Mouse (Mus musculus): ENCODE measurements around the gene Bcl2l12. TPM values are rescaled to one million over a fixed set of nuclear protein-coding genes. Genes with fewer than 3 reads are reported as not detected.

Bcl2l12 gene
- polyA plus RNA-seq, 1 experiment from 2014 or later, result 42.1 TPM

DNA sequence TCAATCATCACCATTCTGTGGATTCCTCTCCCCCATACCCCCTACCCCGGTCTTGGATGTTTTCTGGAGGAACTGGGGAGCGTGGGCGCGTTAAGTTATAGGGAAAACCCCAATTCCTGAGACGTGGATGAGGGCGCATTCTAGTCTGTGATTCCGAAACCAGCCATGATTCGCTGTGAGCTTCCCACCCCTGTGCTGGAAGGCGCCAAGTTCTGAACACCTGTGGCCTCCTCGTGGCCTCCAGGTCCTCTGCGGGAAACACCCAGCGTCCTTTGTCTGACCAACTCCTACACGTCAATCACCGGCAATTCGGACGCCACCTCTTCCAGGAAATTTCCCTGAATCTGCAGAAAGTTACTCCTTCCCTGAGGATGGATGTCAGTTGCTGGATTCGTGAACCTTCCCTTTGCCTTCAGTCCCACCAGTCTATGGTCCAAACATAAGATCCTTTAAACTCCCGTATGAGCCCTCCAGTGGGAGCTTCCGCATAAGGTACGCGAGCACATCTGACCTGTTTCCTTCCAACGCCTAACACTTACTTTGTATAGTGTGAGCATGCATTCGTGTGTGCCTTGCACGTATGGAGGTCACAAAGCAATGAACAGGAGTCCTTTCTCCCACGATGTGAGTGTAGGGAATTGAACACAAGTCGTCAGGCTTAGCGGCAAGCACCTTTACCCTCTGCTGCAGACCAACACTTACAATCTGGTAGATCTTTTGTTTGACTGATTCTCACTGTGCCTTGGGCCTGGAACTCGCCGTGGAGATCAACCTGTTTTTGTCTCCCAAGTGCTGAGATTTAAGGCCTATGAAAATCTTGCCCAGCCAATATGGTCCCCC is 11.4 kb downstream of the Bcl2l12 start:
- peak; percentile 7; the same call in 1 of the 2 replicates for ATAC-seq (ENCODE audit: insufficient number of reproducible peaks, low FRiP score)
- H3K27me3 ChIP-seq (replicated peaks), result no peaks in the 10 kb centered on the region
- peak overlapping the region; percentile 87 for H3K9ac ChIP-seq
- H3K36me3 ChIP-seq, result peaks cover 43% of the 10 kb centered on the region
- H3K4me2 ChIP-seq, result peak overlapping the region; percentile 76
- no peaks in the 10 kb centered on the region for H3K9me3 ChIP-seq (replicated peaks)
- WGBS, result under 1% methylated on average over 29 of the region's 29 CpGs
- peaks cover 39% of the 10 kb centered on the region for H3K4me1 ChIP-seq (replicated peaks)
- peak overlapping the region; percentile 95 for H3K27ac ChIP-seq (ENCODE audit: poor library complexity, severe bottlenecking)
- peak overlapping the region; percentile 85 for H3K4me3 ChIP-seq

GRCm38 (mm10) chr7:44986192-44986878 is 12.2 kb downstream of the Bcl2l12 start, which contains the start of gene Prmt1:
TSS of gene Prmt1 (minus strand) at chr7:44986568.
- under 1% methylated on average over 42 of the region's 42 CpGs for WGBS

DNA sequence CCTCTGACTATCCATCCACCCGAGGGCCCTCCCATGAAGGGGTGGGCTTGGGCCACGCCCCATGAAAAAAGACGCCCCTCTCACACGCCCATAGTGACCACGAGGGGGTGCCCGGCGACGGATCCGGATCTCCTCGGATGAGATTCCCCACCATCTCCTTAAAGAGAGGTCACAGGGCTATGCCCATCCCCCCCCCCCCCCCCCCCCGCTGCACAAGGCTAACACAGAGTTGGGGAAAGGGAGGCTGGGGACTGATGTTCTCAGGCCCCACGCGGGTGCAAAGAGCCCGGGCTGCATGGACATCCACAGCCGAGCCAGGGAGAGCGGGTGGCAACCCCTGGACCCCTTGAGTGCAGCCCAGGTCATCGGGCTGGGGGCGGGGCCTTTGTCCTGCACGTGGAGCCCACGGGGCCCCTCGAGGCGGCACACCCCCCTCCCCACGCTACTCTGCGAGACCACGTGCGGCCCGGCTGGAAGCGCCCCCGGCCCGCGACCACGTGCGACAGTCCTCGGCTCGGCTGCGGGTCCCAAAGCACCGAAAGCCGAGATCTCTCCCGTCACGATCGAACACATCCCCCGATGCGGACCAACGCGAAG is 12.8 kb downstream of the Bcl2l12 start:
- H3K36me3 ChIP-seq, result peaks cover 46% of the 10 kb centered on the region
- peaks cover 39% of the 10 kb centered on the region for H3K4me1 ChIP-seq (replicated peaks)
- H3K9ac ChIP-seq, result peak overlapping the region; percentile 94
- peak overlapping the region; percentile 85 for H3K4me3 ChIP-seq
- peak overlapping the region; percentile 94 for H3K27ac ChIP-seq (ENCODE audit: poor library complexity, severe bottlenecking)
- under 1% methylated on average over 44 of the region's 45 CpGs for WGBS
- ATAC-seq (ENCODE audit: insufficient number of reproducible peaks, low FRiP score), result peak; percentile 7; the same call in 1 of the 2 replicates
- H3K27me3 ChIP-seq (replicated peaks), result no peaks in the 10 kb centered on the region
- no peaks in the 10 kb centered on the region for H3K9me3 ChIP-seq (replicated peaks)
- peak overlapping the region; percentile 76 for H3K4me2 ChIP-seq

More at GRCm38 (mm10) chr7:44986192-44986878, 12.2 kb downstream of the Bcl2l12 start, which contains the start of gene Prmt1:
- peak within 1 kb of the TSS; percentile 95 for H3K27ac ChIP-seq (ENCODE audit: poor library complexity, severe bottlenecking)
- no peaks in the 10 kb centered on the region for H3K27me3 ChIP-seq (replicated peaks)
- peak within 1 kb of the TSS; percentile 94 for H3K9ac ChIP-seq
- ATAC-seq (ENCODE audit: insufficient number of reproducible peaks, low FRiP score), result peak; percentile 95
- H3K9me3 ChIP-seq (replicated peaks), result no peaks in the 10 kb centered on the region
- H3K4me2 ChIP-seq, result peak within 1 kb of the TSS; percentile 76
- H3K4me3 ChIP-seq, result peak within 1 kb of the TSS; percentile 85
- H3K4me1 ChIP-seq (replicated peaks), result peaks cover 39% of the 10 kb centered on the region
- peaks cover 43% of the 10 kb centered on the region for H3K36me3 ChIP-seq

GRCm38 (mm10) chr7:44984833-44985164 is 13.7 kb downstream of the Bcl2l12 start:
- H3K36me3 ChIP-seq, result peaks cover 46% of the 10 kb centered on the region
- no peaks in the 10 kb centered on the region for H3K27me3 ChIP-seq (replicated peaks)
- peak overlapping the region; percentile 48 for H3K9ac ChIP-seq
- WGBS, result 46% methylated on average over 3 of the region's 3 CpGs
- no peak for ATAC-seq (ENCODE audit: insufficient number of reproducible peaks, low FRiP score)
- peak overlapping the region; percentile 94 for H3K27ac ChIP-seq (ENCODE audit: poor library complexity, severe bottlenecking)
- H3K4me1 ChIP-seq (replicated peaks), result peaks cover 39% of the 10 kb centered on the region
- H3K9me3 ChIP-seq (replicated peaks), result no peaks in the 10 kb centered on the region
- H3K4me2 ChIP-seq, result peak overlapping the region; percentile 76
- H3K4me3 ChIP-seq, result peak overlapping the region; percentile 85

- no peaks in the 10 kb centered on the region for H3K9me3 ChIP-seq (replicated peaks)
- no peak for ATAC-seq (ENCODE audit: insufficient number of reproducible peaks, low FRiP score)
- H3K4me3 ChIP-seq, result peak overlapping the region; percentile 85
- H3K36me3 ChIP-seq, result peaks cover 50% of the 10 kb centered on the region
- peak overlapping the region; percentile 76 for H3K4me2 ChIP-seq
- no peaks in the 10 kb centered on the region for H3K27me3 ChIP-seq (replicated peaks)
- peak overlapping the region; percentile 48 for H3K9ac ChIP-seq
- H3K27ac ChIP-seq (ENCODE audit: poor library complexity, severe bottlenecking), result peak overlapping the region; percentile 94
- peaks cover 39% of the 10 kb centered on the region for H3K4me1 ChIP-seq (replicated peaks)
- 70% methylated on average over 7 of the region's 7 CpGs for WGBS
These were observed 14.3 kb downstream of the Bcl2l12 start for GRCm38 (mm10) chr7:44983944-44984832.

DNA sequence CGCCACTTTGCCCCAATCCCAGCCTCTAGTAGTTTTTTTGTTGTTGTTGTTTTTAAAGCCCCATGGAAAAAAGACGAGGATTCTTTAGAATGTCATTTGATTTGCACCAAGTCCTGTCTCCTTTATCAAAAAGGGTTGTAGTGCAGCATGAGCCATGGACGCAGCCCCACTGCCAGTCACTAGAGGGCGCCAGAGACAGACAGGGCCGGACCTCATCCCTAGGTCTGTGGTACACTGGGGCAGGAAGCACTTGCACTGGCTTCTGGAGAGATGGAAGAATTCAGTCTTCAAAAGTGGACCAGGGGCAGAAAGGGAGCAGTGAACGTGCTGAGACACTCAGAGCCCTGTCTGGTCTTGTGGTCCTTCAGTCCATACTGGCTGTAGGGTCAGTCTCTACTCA is 15.4 kb downstream of the Bcl2l12 start:
- Histone ChIP-seq H3K27me3 (replicated peaks) (no peaks in the 10 kb centered on the region), H3K4me3 (no peak overlapping the region), H3K4me1 (replicated peaks) (peaks cover 31% of the 10 kb centered on the region), H3K4me2 (no peak overlapping the region), H3K36me3 (peaks cover 61% of the 10 kb centered on the region), H3K9me3 (replicated peaks) (no peaks in the 10 kb centered on the region), H3K9ac (no peak overlapping the region), H3K27ac (ENCODE audit: poor library complexity, severe bottlenecking) (0 out of 2 replicates have a peak overlapping the region, but pooled peaks have one; percentile 36)
- WGBS, result 30% methylated on average over 6 of the region's 6 CpGs
- no peak for ATAC-seq (ENCODE audit: insufficient number of reproducible peaks, low FRiP score)

DNA sequence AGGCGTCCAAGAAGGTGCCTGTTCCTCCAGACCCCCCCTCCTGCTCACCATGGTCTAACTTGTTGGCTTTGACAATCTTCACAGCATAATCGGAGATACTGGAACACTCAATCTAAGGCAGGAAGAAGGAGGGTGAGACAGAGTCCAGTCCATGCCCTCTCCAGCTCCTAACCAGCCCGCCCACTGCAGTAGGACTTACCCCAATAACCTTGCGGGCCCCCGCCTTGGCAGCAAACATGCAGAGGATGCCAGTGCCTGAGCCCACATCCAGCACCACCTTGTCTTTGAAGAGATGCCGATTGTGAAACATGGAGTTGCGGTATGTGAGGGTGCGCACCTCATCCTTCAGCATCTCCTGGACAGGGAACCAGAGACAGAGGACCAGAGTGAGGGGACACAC is 17.0 kb downstream of the Bcl2l12 start:
- no peak overlapping the region for H3K27ac ChIP-seq (ENCODE audit: poor library complexity, severe bottlenecking)
- H3K9me3 ChIP-seq (replicated peaks), result no peaks in the 10 kb centered on the region
- WGBS, result 91% methylated on average over 8 of the region's 8 CpGs
- no peaks in the 10 kb centered on the region for H3K27me3 ChIP-seq (replicated peaks)
- peaks cover 24% of the 10 kb centered on the region for H3K4me1 ChIP-seq (replicated peaks)
- H3K9ac ChIP-seq, result no peak overlapping the region
- H3K4me3 ChIP-seq, result no peak overlapping the region
- H3K4me2 ChIP-seq, result no peak overlapping the region
- no peak for ATAC-seq (ENCODE audit: insufficient number of reproducible peaks, low FRiP score)
- H3K36me3 ChIP-seq, result peaks cover 77% of the 10 kb centered on the region

DNA sequence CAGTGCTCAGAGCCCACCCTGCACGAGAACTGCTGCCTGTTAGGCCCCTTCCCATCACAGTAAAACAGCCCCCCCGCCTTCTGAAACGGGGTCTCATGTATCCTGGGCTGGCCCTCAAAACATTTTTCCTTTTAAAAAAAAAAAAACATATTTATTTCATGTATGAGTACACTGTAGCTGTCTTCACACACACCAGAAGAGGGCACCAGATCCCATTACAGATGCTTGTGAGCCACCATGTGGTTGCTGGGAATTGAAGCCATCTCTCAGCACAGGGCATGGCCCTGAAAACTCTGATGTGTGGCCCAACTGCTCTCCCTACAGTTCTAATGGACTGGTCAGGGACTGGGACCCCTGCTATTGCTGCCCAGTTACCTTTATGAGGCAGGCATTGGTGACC is 20.2 kb downstream of the Bcl2l12 start:
- no peak for ATAC-seq (ENCODE audit: insufficient number of reproducible peaks, low FRiP score)
- WGBS, result 93% methylated on average over 3 of the region's 3 CpGs

GRCm38 (mm10) chr7:44975117-44975419 is 23.4 kb downstream of the Bcl2l12 start:
- Histone ChIP-seq H3K4me1 (replicated peaks) (peaks cover 27% of the 10 kb centered on the region), H3K4me3 (no peak overlapping the region), H3K9me3 (replicated peaks) (no peaks in the 10 kb centered on the region), H3K9ac (no peak overlapping the region), H3K4me2 (peak overlapping the region; percentile 77), H3K27me3 (replicated peaks) (no peaks in the 10 kb centered on the region), H3K36me3 (peaks cover 47% of the 10 kb centered on the region), H3K27ac (ENCODE audit: poor library complexity, severe bottlenecking) (peak overlapping the region; percentile 5; the same call in 1 of the 2 replicates)
- no peak for ATAC-seq (ENCODE audit: insufficient number of reproducible peaks, low FRiP score)
- 24% methylated on average over 6 of the region's 6 CpGs for WGBS

More for the DNA sequence above, 20.2 kb downstream of the Bcl2l12 start:
- Histone ChIP-seq H3K4me2 (no peak overlapping the region), H3K27me3 (replicated peaks) (no peaks in the 10 kb centered on the region), H3K9me3 (replicated peaks) (no peaks in the 10 kb centered on the region), H3K36me3 (peaks cover 75% of the 10 kb centered on the region), H3K9ac (no peak overlapping the region), H3K4me1 (replicated peaks) (peaks cover 16% of the 10 kb centered on the region), H3K27ac (ENCODE audit: poor library complexity, severe bottlenecking) (no peak overlapping the region), H3K4me3 (no peak overlapping the region)

GRCm38 (mm10) chr7:44974383-44975116 is 24.0 kb downstream of the Bcl2l12 start, which contains the start of gene Cpt1c:
TSS of gene Cpt1c (minus strand) at chr7:44974851.
- H3K27ac ChIP-seq (ENCODE audit: poor library complexity, severe bottlenecking), result peak within 1 kb of the TSS; percentile 36
- no peaks in the 10 kb centered on the region for H3K27me3 ChIP-seq (replicated peaks)
- no peaks in the 10 kb centered on the region for H3K9me3 ChIP-seq (replicated peaks)
- ATAC-seq (ENCODE audit: insufficient number of reproducible peaks, low FRiP score), result no peak
- peak within 1 kb of the TSS; percentile 44; the same call in 1 of the 2 replicates for H3K9ac ChIP-seq
- H3K4me3 ChIP-seq, result peak within 1 kb of the TSS; percentile 48
- 2% methylated on average over 22 of the region's 22 CpGs for WGBS
- peak within 1 kb of the TSS; percentile 77 for H3K4me2 ChIP-seq
- H3K36me3 ChIP-seq, result peaks cover 42% of the 10 kb centered on the region
- peaks cover 31% of the 10 kb centered on the region for H3K4me1 ChIP-seq (replicated peaks)
